Mouse (Mus musculus) left cerebral cortex, adult 2 months (tissue): ENCODE measurements around the gene A930018P22Rik. TPM values are rescaled to one million over a fixed set of nuclear protein-coding genes. Genes with fewer than 3 reads are reported as not detected.
A peak's percentile ranks its signal among the peaks of the same experiment; 100 is the strongest.
"Not testable (repeated sequence)": the region's sequence is repeated elsewhere in the genome, so short reads cannot be mapped to it uniquely, and the experiment has no call there.

ENCODE experiments used
- DNase-seq, 2 experiments: peaks; one replicate each; pipeline ENCODE4 v3.0.0; 2021 to 2022; ENCODE audit warnings: low spot score in 2 of 2, mixed read lengths in 1 of 2; ENCODE audit errors: extremely low spot score in 1 of 2
- H3K27ac ChIP-seq: fragments of 200-600 bp; 2 replicates; pipeline ENCODE4 v1.8.1; 2022
- H3K4me3 ChIP-seq: fragments of 200-600 bp; 2 replicates; pipeline ENCODE4 v1.8.1; 2022
- CTCF ChIP-seq: fragments of 200-600 bp; IDR thresholded peaks from 2 replicates; pipeline ENCODE4 v1.8.1; 2022; ENCODE audit warnings: antibody characterized with exemption, mild to moderate bottlenecking, moderate library complexity
- intact Hi-C: fragments of 180-260 bp; cut with DNase I; formaldehyde crosslinking; loops from one replicate; pipeline ENCODE4 v1.15.1; 2025
- long read RNA-seq, 2 experiments: library from polyadenylated mRNA; stranded (forward); transcript quantifications; one replicate each; pipeline ENCODE4 v2.0.0; 2021; ENCODE audit warnings: borderline mapping rate in 2 of 2
- total RNA-seq, 2 experiments: library from RNA; stranded (reverse); gene quantifications; 2 replicates each; pipeline ENCODE4 v1.2.3; 2021

Gene A930018P22Rik
- under 1 TPM in 1 of 2 experiments, not detected in 1; 0.59 TPM for total RNA-seq
- long read RNA-seq, experiment 1, result 0 reads
- long read RNA-seq, experiment 2, result 0 reads

GRCm38 (mm10) chr2:104122505-104123378 lies at the start of gene A930018P22Rik:
Gene A930018P22Rik (plus strand): TSS chr2:104122769.
- peak within 1 kb of the TSS; percentile 68 for H3K4me3 ChIP-seq
- intact Hi-C loops, result no loop called here
- H3K27ac ChIP-seq, result peak within 1 kb of the TSS; percentile 75
- peak; percentile 86 to 89 for DNase-seq
- no peak for TF ChIP-seq CTCF

- DNase-seq, H3K4me3 ChIP-seq, H3K27ac ChIP-seq, intact Hi-C loops: not testable (repeated sequence)
Observed at GRCm38 (mm10) chr2:104078285-104078684, 44.3 kb upstream of the A930018P22Rik start.

GRCm38 (mm10) chr2:104081436-104082050 lies 41.0 kb upstream of the A930018P22Rik start:
- H3K27ac ChIP-seq, DNase-seq, intact Hi-C loops, H3K4me3 ChIP-seq: not testable (repeated sequence)

GRCm38 (mm10) chr2:104082474-104082873 lies 40.1 kb upstream of the A930018P22Rik start:
- H3K27ac ChIP-seq, result no peak overlapping the region
- intact Hi-C loops, result no loop called here
- H3K4me3 ChIP-seq, result no peak overlapping the region
- DNase-seq, result no peak
- no peak for TF ChIP-seq CTCF

- intact Hi-C loops, H3K27ac ChIP-seq, DNase-seq, H3K4me3 ChIP-seq: not testable (repeated sequence)
Observed at GRCm38 (mm10) chr2:104084027-104084426, 38.5 kb upstream of the A930018P22Rik start.

- H3K27ac ChIP-seq, DNase-seq, intact Hi-C loops, H3K4me3 ChIP-seq: not testable (repeated sequence)
Observed at GRCm38 (mm10) chr2:104087562-104087961, 35.0 kb upstream of the A930018P22Rik start.

- no peak overlapping the region for H3K4me3 ChIP-seq
- intact Hi-C loops, result no loop called here
- no peak for TF ChIP-seq CTCF
- DNase-seq, result no peak
- H3K27ac ChIP-seq, result no peak overlapping the region
Observed at GRCm38 (mm10) chr2:104093305-104093704, 29.3 kb upstream of the A930018P22Rik start.

GRCm38 (mm10) chr2:104095741-104096213 lies 26.8 kb upstream of the A930018P22Rik start, which contains the start of gene Cd59a:
Gene Cd59a (plus strand): TSS chr2:104095801.
- peak; percentile 35 to 41 for DNase-seq
- peak within 1 kb of the TSS; percentile 48 for H3K4me3 ChIP-seq
- H3K27ac ChIP-seq, result peak within 1 kb of the TSS; percentile 66
- no peak for TF ChIP-seq CTCF
- intact Hi-C loops, result loop anchor here (1.0 kb wide), 1 partner anchor 27 kb away; the partner anchor contains the start of gene Gm10799

- TF ChIP-seq CTCF, result no peak
- H3K4me3 ChIP-seq, result peak overlapping the region; percentile 48
- intact Hi-C loops, result no loop called here
- peak overlapping the region; percentile 66; the same call in 1 of the 2 replicates for H3K27ac ChIP-seq
- DNase-seq, result no peak
Observed at GRCm38 (mm10) chr2:104096256-104096655, 26.3 kb upstream of the A930018P22Rik start.

GRCm38 (mm10) chr2:104096796-104097195 lies 25.8 kb upstream of the A930018P22Rik start:
- H3K27ac ChIP-seq, DNase-seq, H3K4me3 ChIP-seq, intact Hi-C loops: not testable (repeated sequence)

- H3K4me3 ChIP-seq, H3K27ac ChIP-seq, DNase-seq, intact Hi-C loops: not testable (repeated sequence)
Observed at GRCm38 (mm10) chr2:104097396-104097795, 25.2 kb upstream of the A930018P22Rik start.

GRCm38 (mm10) chr2:104098529-104099230 lies 23.9 kb upstream of the A930018P22Rik start:
- TF ChIP-seq CTCF, result no peak
- no peak overlapping the region for H3K4me3 ChIP-seq
- DNase-seq, result no peak
- intact Hi-C loops, result no loop called here
- no peak overlapping the region for H3K27ac ChIP-seq
